Mouse (Mus musculus) ES-E14 (cell line): ENCODE results near the gene Amz2.

Source experiments
- HCFC1 ChIP-seq: IDR thresholded peaks from 2 replicates; pipeline ENCODE4 v1.6.1; 2012; ENCODE audit warnings: low read length, inconsistent platforms, borderline replicate concordance; ENCODE audit not compliant: insufficient read depth
- ZC3H11A ChIP-seq: IDR thresholded peaks from 2 replicates; pipeline ENCODE4 v1.6.1; 2012; ENCODE audit warnings: low read depth, mild to moderate bottlenecking, inconsistent platforms, low read length, borderline replicate concordance
- ZNF384 ChIP-seq: IDR thresholded peaks from 2 replicates; pipeline ENCODE4 v1.6.1; 2012; ENCODE audit warnings: low read depth, low read length, inconsistent platforms

- TF ChIP-seq ZNF384 (no peak), ZC3H11A (no peak), HCFC1 (no peak)
Observed at GRCm38 (mm10) chr11:109460586-109460985, 34.8 kb downstream of the Amz2 start.
